Mouse (Mus musculus): ENCODE data around the gene Gm20894. TPM values are rescaled to one million over a fixed set of nuclear protein-coding genes. Genes with fewer than 3 reads are reported as not detected.
"Not testable (repeated sequence)": the region's sequence is repeated elsewhere in the genome, so short reads cannot be mapped to it uniquely, and the experiment has no call there.

Gene Gm20894
- total RNA-seq (2012; rRNA removed) = not detected in 2 replicates
- not detected in 2 replicates for total RNA-seq (2014; rRNA removed)
- not detected in 2 replicates for polyA plus RNA-seq (2012; ENCODE audit: insufficient read length, low read depth)

- dilution Hi-C loops (cut with MboI; ENCODE audit: extremely low pct_ligation_motif_present, extremely low pct_unique_long_range_greater_than_20kb, low sequenced_read_pairs); H3K9ac ChIP-seq (ENCODE audit: insufficient read depth, low read depth); H3K27me3 ChIP-seq (replicated peaks); H3K27ac ChIP-seq (ENCODE audit: insufficient read depth, low read depth); H3K4me1 ChIP-seq (ENCODE audit: control insufficient read depth in 1 of 2, insufficient read depth in 2 of 2); H3K4me3 ChIP-seq (replicated peaks in 1 of 3; ENCODE audit: low read depth in 2 of 3, low read length in 2 of 3, poor library complexity in 1 of 3); H3K79me2 ChIP-seq (replicated peaks; ENCODE audit: control insufficient read depth, extremely low read depth, insufficient read depth, poor library complexity, severe bottlenecking); H3K4me2 ChIP-seq (ENCODE audit: insufficient read depth, low read depth, poor library complexity, severe bottlenecking); H3K9me3 ChIP-seq (replicated peaks; ENCODE audit: low read length); DNase-seq (ENCODE audit: extremely low read depth); in situ Hi-C loops (cut with MboI; ENCODE audit: low pct_ligation_motif_present, low pct_unique_long_range_greater_than_20kb, low sequenced_read_pairs); H3K36me3 ChIP-seq (replicated peaks in 1 of 2; ENCODE audit: control insufficient read depth in 1 of 2, insufficient read depth in 1 of 2, low read length in 1 of 2): not testable (repeated sequence)
Observed at GRCm38 (mm10) chrY:28271412-28271811, at the start of gene Gm20894. Gene Gm20894, minus strand, starts transcription at chrY:28271512.

Measured in CH12.LX (cell line).